Mouse (Mus musculus) lung, embryonic 14.5 days (tissue): ENCODE data around the gene Serinc3. TPM values are rescaled to one million over a fixed set of nuclear protein-coding genes. Genes with fewer than 3 reads are reported as not detected.
"Not testable (repeated sequence)": the region's sequence is repeated elsewhere in the genome, so short reads cannot be mapped to it uniquely, and the experiment has no call there.

Experiments
- ATAC-seq: fragments of 200-750 bp; cut with Nextera tagmentation; 2 replicates; pipeline ENCODE4 v1.8.0; 2017; ENCODE audit warnings: mild to moderate bottlenecking, moderate TSS enrichment, moderate library complexity; ENCODE audit not compliant: insufficient read depth
- DNase-seq: peaks from one replicate; pipeline ENCODE4 v3.0.0-alpha.2; 2015
- H3K27ac ChIP-seq: fragments of 300-500 bp; sonication (generic); 2 replicates; pipeline ENCODE4 v1.5.1; 2014; ENCODE audit warnings: low read depth, mild to moderate bottlenecking, moderate library complexity
- H3K27me3 ChIP-seq: fragments of 300-500 bp; sonication (generic); 2 replicates; pipeline ENCODE4 v1.6.1; 2014; ENCODE audit warnings: low read length, control low read depth; ENCODE audit not compliant: insufficient read depth
- H3K36me3 ChIP-seq: fragments of 300-500 bp; sonication (generic); 2 replicates; pipeline ENCODE4 v1.6.1; 2014; ENCODE audit warnings: control low read depth; ENCODE audit not compliant: insufficient read depth
- H3K4me1 ChIP-seq: fragments of 300-500 bp; sonication (generic); 2 replicates; pipeline ENCODE4 v1.6.1; 2014; ENCODE audit warnings: antibody characterized with exemption, control low read depth; ENCODE audit not compliant: insufficient read depth
- H3K4me2 ChIP-seq: fragments of 300-500 bp; sonication (generic); 2 replicates; pipeline ENCODE4 v1.6.1; 2014; ENCODE audit warnings: mild to moderate bottlenecking
- H3K4me3 ChIP-seq: fragments of 300-500 bp; sonication (generic); 2 replicates; pipeline ENCODE4 v1.5.1; 2014; ENCODE audit warnings: low read depth, low read length
- H3K9ac ChIP-seq: fragments of 300-500 bp; sonication (generic); 2 replicates; pipeline ENCODE4 v1.6.1; 2014
- H3K9me3 ChIP-seq: fragments of 300-500 bp; sonication (generic); 2 replicates; pipeline ENCODE4 v1.6.1; 2016; ENCODE audit warnings: low read depth, low read length, control low read depth
- CTCF ChIP-seq: IDR thresholded peaks from 2 replicates; pipeline ENCODE4 v1.5.1; 2016; ENCODE audit warnings: antibody characterized with exemption, low read depth
- WGBS: fragments of 180-500 bp; shearing (Covaris S2); extraction: QIAGEN DNeasy Blood & Tissue Kit; methylation state at CpG from one replicate; pipeline ENCODE4 v1.1.7; 2014; 5-methylcytosine and 5-hydroxymethylcytosine counted together
- polyA plus RNA-seq: library from polyadenylated mRNA; unstranded; fragments of >200 nt; fragmentation: Nextera tagmentation; extraction: Ambion mirVana; gene quantifications from 2 replicates; pipeline ENCODE4 v1.2.1, GENCODE M21; 2014

The Serinc3 gene
- 56.2 and 62.5 TPM in 2 replicates for polyA plus RNA-seq

DNA sequence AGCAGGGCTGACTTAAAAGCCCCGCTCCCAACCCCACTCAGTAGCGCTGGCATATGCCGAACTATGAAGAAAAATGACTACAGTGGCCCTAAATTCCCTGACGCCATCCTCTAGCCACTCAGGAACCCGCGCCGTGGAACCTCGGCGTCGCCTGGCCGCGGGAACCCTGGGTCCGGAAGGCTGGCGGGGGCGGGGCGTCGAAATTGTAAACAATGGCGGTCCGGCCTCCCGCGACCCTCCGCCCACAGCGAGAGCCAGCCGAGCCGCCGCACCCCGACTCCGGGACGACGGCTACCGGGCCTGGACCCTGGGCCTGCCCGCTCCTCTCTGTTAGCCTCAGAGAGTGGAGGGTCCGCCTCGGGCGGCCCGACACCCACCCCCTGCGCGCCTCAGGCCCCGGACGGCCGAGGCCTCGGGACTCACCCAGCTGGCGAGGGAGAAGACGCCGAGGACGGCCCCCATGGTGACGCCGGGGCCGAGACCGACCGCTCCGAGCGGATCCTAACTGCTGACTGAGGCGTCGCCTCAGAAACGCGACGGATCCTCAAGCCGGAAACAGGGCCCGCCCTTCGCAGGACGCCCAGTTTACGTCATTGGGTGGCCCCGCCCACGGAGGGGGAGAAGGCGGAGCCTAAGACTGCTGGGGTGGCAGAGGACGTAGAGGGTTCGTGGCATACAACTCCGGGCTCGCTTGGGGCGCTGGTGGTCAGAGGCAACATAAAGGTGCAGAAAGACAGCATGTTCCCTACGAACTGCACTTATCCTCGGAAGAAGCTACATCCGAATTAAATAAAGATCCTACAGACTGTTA is at the start of gene Serinc3:
TSS of gene Serinc3 (minus strand) at position 557 of the 811 bp plus-strand sequence.
- under 1% methylated on average over 74 of the region's 74 CpGs for WGBS
- peaks cover 10% of the 10 kb centered on the region; the same call in 1 of the 2 replicates for H3K36me3 ChIP-seq

DNA sequence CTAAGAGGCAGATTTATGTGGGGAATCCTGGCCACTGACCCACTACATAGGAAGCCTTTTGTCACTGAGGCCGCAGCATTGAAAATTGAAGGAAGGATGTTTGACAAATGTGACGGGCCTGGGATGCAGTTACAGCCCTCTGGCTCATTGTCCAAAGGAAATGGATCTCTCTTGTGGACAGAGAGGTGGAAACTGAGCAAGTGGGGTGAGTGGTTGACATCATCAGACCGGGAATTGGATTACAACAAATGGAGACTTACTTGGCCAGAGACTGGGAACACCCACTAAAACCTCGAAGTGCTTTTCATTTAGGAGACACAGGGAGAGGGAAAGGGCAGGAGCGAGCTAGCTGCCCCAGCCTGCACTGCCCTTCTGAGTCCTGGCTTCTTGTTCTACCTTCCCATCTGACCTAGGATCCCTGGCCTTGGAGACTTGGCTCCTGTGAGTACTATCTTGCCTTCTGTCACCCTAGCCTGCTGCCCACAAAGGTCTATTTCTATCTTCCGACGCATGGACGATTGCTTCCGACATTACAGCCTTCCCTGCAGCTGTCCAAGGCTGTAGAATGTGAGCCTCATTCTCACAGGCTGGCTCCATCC is 48.9 kb upstream of the Serinc3 start:
- H3K4me2 ChIP-seq = peak overlapping the region; percentile 45
- ATAC-seq = no peak
- H3K27me3 ChIP-seq = no peaks in the 10 kb centered on the region
- H3K9me3 ChIP-seq = no peaks in the 10 kb centered on the region
- peak overlapping the region; percentile 89 for H3K27ac ChIP-seq
- H3K36me3 ChIP-seq = no peaks in the 10 kb centered on the region
- 55% methylated on average over 9 of the region's 9 CpGs for WGBS
- TF ChIP-seq CTCF = no peak
- 0 out of 2 replicates have a peak overlapping the region, but pooled peaks have one; percentile 17 for H3K4me3 ChIP-seq
- H3K9ac ChIP-seq = peak overlapping the region; percentile 23; the same call in 1 of the 2 replicates
- DNase-seq = peak; percentile 55
- peaks cover 9% of the 10 kb centered on the region for H3K4me1 ChIP-seq

More for the DNA sequence above, at the start of gene Serinc3:
- Histone ChIP-seq H3K9me3 (no peaks in the 10 kb centered on the region), H3K4me1 (peaks cover 5% of the 10 kb centered on the region; the same call in 1 of the 2 replicates), H3K27ac (peak within 1 kb of the TSS; percentile 100), H3K4me3 (peak within 1 kb of the TSS; percentile 87), H3K27me3 (no peaks in the 10 kb centered on the region), H3K9ac (peak within 1 kb of the TSS; percentile 94), H3K4me2 (peak within 1 kb of the TSS; percentile 73)
- DNase-seq (peak; percentile 100), ATAC-seq (peak; percentile 95)
- peak; percentile 67 for TF ChIP-seq CTCF

DNA sequence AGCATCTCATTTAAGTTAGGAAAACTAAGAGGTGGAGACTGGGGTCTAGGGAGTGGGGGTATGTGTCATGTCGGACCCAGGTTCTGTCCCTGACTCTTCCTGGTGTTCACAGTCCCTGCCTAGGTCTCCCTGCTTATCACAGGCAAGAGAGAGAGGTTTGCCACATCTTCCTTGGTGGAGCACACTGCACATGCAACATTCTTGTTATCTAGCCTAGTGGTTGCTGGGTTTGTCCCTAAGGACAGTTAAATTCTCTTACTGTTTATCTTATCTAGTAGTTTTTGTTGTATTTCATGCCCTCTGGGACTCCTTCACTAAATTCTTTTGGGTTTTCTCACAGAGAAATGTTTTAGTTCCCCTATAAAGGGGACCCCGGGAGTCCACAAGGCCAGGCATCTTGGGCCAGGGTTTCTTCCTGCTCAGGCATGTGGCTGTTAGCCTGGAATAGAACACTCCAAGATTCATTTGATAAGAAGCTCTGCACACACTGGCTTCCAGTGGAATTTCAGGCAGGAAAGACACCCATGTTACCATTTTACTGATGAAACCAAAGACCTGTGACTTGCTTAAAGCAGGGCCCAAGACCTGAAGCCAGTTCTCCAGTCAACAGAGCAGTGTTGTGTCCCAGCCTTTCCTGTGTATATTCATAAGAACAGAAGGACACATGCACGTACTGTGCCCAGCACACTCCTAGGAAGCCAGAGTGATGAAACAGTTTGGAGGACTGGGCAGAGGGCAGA is 48.1 kb upstream of the Serinc3 start:
- H3K9ac ChIP-seq = no peak overlapping the region
- no peaks in the 10 kb centered on the region for H3K27me3 ChIP-seq
- H3K4me3 ChIP-seq = no peak overlapping the region
- peaks cover 9% of the 10 kb centered on the region for H3K4me1 ChIP-seq
- H3K27ac ChIP-seq = peak overlapping the region; percentile 89
- no peak overlapping the region for H3K4me2 ChIP-seq
- no peak for ATAC-seq
- WGBS = 61% methylated on average over 3 of the region's 3 CpGs
- no peaks in the 10 kb centered on the region for H3K9me3 ChIP-seq
- TF ChIP-seq CTCF = no peak
- DNase-seq = peak; percentile 11
- H3K36me3 ChIP-seq = no peaks in the 10 kb centered on the region

DNA sequence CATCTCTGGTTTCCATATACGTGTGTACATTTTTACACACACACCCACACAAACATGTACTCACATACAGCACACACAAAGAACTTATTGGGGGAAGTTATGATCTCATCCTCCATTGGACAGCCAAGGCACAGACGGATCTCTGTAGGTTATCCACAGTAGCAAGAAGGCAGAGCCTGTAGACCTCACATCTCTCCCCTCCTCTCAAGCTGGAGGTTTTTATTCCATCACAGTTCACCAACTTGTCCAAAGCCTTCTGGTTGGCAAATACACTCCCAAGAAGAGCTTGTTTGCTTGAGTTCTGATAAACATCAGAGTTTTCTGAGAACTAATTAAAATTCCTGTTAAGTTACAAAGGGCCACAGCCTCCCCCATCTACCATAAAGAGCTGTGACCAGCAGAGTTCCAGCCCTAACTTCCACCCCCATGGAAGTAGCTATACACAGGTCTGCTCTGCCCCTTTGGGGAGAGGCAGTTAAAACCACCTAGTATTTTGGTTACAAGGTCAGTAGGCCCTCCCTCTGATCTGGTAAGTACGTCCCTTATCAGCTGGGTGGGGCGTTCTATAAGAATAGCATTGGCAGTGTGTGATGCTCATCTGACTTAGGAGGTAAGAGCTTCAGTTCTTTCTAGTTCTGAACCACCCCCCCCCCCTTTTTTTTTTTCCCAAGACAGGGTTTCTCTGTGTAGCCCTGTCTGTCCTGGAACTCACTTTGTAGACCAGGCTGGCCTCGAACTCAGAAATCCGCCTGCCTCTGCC is 47.1 kb upstream of the Serinc3 start:
- no peak for DNase-seq
- WGBS = 84% methylated on average over 6 of the region's 6 CpGs
- Histone ChIP-seq H3K9me3 (no peaks in the 10 kb centered on the region), H3K4me1 (peaks cover 7% of the 10 kb centered on the region), H3K36me3 (no peaks in the 10 kb centered on the region), H3K4me2 (no peak overlapping the region), H3K27ac (no peak overlapping the region), H3K27me3 (no peaks in the 10 kb centered on the region), H3K9ac (no peak overlapping the region), H3K4me3 (no peak overlapping the region)
- no peak for ATAC-seq
- no peak for TF ChIP-seq CTCF

DNA sequence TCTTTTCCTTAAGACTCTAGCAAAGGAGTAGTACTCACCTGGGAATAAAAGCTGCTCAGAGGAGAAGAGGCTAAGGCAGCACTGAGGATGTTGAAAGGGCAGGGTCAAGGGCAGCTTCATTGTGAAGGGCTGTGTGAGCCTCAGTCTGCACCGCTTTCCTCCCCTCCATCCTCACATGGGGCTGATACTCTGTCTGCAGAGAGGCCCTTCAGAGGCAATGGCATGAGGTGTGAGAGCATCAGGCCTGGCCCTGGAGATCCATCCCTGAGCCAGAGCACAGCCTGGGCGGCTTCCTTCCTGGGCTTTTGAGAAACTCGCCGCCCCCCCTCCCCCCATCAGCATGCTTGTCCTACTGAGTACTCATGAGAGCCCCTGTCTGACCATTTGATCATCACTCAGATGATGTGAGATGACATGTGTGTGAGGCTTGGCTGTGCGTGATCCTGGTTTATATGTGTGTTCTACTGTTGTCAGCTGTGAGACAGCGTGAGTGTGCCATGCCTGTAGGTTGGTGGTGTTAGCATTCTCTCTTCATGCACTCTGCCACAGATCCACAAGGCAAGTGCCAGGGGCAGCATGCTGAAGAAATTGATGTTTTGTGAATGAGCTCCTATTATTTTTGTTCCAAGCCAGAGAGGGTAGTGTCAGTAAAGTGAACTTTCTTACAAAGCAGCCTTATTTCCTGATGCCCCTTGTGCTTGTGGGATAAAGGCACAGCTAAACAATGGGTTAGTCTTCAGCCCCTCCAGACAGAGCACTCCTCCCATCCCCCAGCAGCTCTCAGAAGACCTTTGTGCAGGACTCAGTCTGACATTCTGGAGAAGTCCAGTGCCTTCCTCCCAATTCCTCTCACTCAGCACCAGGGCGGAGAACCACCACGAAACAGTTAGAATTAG is 45.7 kb upstream of the Serinc3 start:
- Histone ChIP-seq H3K4me2 (no peak overlapping the region), H3K9me3 (no peaks in the 10 kb centered on the region), H3K36me3 (no peaks in the 10 kb centered on the region), H3K4me1 (peaks cover 19% of the 10 kb centered on the region), H3K27me3 (no peaks in the 10 kb centered on the region), H3K4me3 (no peak overlapping the region), H3K27ac (no peak overlapping the region; the same call in 1 of the 2 replicates), H3K9ac (no peak overlapping the region)
- 65% methylated on average over 8 of the region's 8 CpGs for WGBS
- ATAC-seq = no peak
- no peak for DNase-seq
- no peak for TF ChIP-seq CTCF

DNA sequence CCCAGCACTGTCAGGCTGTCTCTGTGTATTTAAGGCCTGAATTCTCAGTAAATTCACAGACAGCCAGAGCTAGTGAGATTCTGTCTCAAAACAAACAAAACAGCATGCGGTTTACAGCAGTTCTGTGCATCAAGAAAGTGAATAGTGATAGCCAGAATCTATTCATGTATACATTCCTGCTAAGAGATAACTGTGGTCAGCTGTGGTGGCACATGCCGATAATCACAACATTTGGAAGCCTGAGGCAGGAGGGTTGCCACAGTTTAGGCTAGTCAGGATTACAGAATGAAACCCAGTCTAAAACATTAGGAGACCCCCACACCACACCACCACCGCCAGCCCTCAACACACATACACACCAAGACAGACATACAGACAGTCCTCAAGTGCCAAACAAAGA is 44.8 kb upstream of the Serinc3 start:
- 65% methylated on average over 3 of the region's 3 CpGs for WGBS
- H3K27me3 ChIP-seq = no peaks in the 10 kb centered on the region
- no peak for DNase-seq
- TF ChIP-seq CTCF = no peak
- H3K9me3 ChIP-seq = no peaks in the 10 kb centered on the region
- no peak overlapping the region for H3K9ac ChIP-seq
- no peak overlapping the region for H3K4me3 ChIP-seq
- peaks cover 27% of the 10 kb centered on the region for H3K4me1 ChIP-seq
- no peak overlapping the region for H3K4me2 ChIP-seq
- no peak for ATAC-seq
- no peaks in the 10 kb centered on the region for H3K36me3 ChIP-seq
- no peak overlapping the region for H3K27ac ChIP-seq

DNA sequence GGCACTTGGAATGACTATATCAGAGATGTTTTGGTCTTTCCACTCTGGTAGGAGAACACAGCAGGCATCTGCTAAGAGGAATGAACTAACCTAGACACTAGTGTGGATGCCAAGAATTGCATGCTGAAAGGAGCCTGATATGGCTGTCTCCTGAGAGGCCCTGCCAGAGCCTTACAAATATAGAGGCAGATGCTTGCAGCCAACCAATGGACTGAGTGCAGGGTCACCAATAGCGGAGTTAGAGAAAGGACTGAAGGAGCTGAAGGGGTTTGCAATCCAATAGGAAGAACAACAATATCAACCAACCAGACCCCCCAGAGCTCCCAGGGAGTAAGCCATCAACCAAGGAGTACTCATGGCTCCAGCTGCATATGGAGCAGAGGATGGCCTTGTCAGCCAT is 43.4 kb upstream of the Serinc3 start:
- not testable (repeated sequence) for H3K9me3 ChIP-seq, ATAC-seq, H3K4me2 ChIP-seq, H3K27me3 ChIP-seq, H3K4me3 ChIP-seq, H3K36me3 ChIP-seq, H3K27ac ChIP-seq, DNase-seq, H3K9ac ChIP-seq
- peaks cover 27% of the 10 kb centered on the region for H3K4me1 ChIP-seq
- WGBS = 86% methylated on average over 1 of the region's 1 CpGs
